ENCODE assay signal across 19 mouse cellular contexts in the genomic region with DNA sequence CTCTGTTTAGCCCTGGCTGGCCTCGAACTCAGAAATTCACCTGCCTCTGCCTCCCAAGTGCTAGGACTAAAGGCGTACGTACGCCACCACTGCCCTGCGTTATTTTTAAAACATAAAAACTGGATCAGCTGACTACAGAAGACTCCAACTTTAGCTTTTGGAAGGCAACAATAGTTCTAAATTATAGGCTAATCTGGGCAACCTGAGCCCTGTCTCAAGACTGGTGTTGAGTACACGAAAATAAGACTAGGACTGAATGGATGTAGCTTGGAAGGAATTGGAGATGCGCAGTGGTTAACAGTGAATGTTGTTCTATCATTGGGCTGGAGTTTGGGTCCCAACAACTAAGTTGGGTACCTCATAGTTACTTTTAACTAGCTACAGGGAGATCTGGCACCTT. TPM values are rescaled to one million over a fixed set of nuclear protein-coding genes. Genes with fewer than 3 reads are reported as not detected.
DNase-seq lines count a peak whose midpoint lies in the region; ATAC-seq and TF ChIP-seq lines count a peak whose summit lies in the region.
"Had no signal": no experiment of that assay in that cellular context is flagged by ENCODE, and none has a peak within 500 bp of the region (broad histone marks: within the 10 kb centered on the region; RNA-seq: fewer than 3 reads in every experiment).

No protein-coding gene starts in this region.

- DNase-seq in heart, adult 2 months: no peak
- no peak for DNase-seq in heart, adult 9 months (ENCODE audit: low spot score in 2 of 2)
- no peak for DNase-seq in MEL (ENCODE audit: low read depth, low spot score)
- DNase-seq in frontal cortex, postnatal 10 days (ENCODE audit: low spot score in 2 of 2): no peak
- DNase-seq: adrenal gland, adult 2 months; adrenal gland, postnatal 10 days; adrenal gland, postnatal 25 days; cerebellum, adult 11 months; cerebellum, adult 18-20 months; cerebellum, adult 9-10 months; cerebellum, postnatal 14 days; cerebellum, postnatal 36 days; embryo, embryonic 11 days had no signal

- H3K9me3 ChIP-seq in MEL (replicated peaks; ENCODE audit: insufficient read depth, low read length): no peaks in the 10 kb centered on the region
- H3K9me3 ChIP-seq in forebrain, embryonic 16.5 days (ENCODE audit: control insufficient read depth, low read length): no peaks in the 10 kb centered on the region
- H3K9me3 ChIP-seq: embryonic facial prominence, embryonic 13.5 days; embryonic facial prominence, embryonic 15.5 days; forebrain, embryonic 13.5 days; forebrain, embryonic 15.5 days; G1E had no signal

- no peak for TF ChIP-seq EP300 in heart, adult 2 months (IDR thresholded peaks at IDR 0.05; ENCODE audit: insufficient read depth, low read depth, low read length)
- TF ChIP-seq EP300 in MEL (IDR thresholded peaks at IDR 0.05; ENCODE audit: low read depth in 1 of 2, low read length in 2 of 2): no peak

- no peak overlapping the region for H3K4me2 ChIP-seq in forebrain, embryonic 16.5 days (ENCODE audit: low read length)
- H3K4me2 ChIP-seq: embryonic facial prominence, embryonic 13.5 days; embryonic facial prominence, embryonic 15.5 days; forebrain, embryonic 13.5 days; forebrain, embryonic 15.5 days had no signal

- TF ChIP-seq CTCF in heart, adult 2 months (IDR thresholded peaks at IDR 0.05): no peak
- TF ChIP-seq CTCF in MEL (IDR thresholded peaks at IDR 0.05 in 2 of 3, conservative IDR thresholded peaks at IDR 0.05 in 1 of 3; ENCODE audit: control insufficient read depth in 1 of 3, insufficient read depth in 1 of 3, low read depth in 2 of 3, low read length in 3 of 3, poor library complexity in 1 of 3, severe bottlenecking in 1 of 3): no peak

- TF ChIP-seq POLR2A in heart, adult 2 months (IDR thresholded peaks at IDR 0.05; ENCODE audit: insufficient read depth, low read depth, low read length): 0 out of 2 replicates have a peak, but pooled peaks have one; percentile 21
- TF ChIP-seq POLR2A in MEL (IDR thresholded peaks at IDR 0.05; ENCODE audit: control insufficient read depth in 1 of 2, insufficient read depth in 1 of 2, low read depth in 1 of 2, low read length in 2 of 2, poor library complexity in 1 of 2): no peak; a peak in 1 of 4 replicates

- H3K27me3 ChIP-seq in heart, adult 2 months (ENCODE audit: control insufficient read depth, insufficient read depth, low read length): no peaks in the 10 kb centered on the region
- H3K27me3 ChIP-seq in MEL (ENCODE audit: control insufficient read depth in 1 of 2, insufficient read depth in 2 of 2, low read length in 2 of 2): no peaks in the 10 kb centered on the region
- H3K27me3 ChIP-seq in forebrain, embryonic 16.5 days (replicated peaks; ENCODE audit: control insufficient read depth, insufficient read depth, low read length): no peaks in the 10 kb centered on the region
- H3K27me3 ChIP-seq: embryonic facial prominence, embryonic 13.5 days; embryonic facial prominence, embryonic 15.5 days; forebrain, embryonic 13.5 days; forebrain, embryonic 15.5 days had no signal

- no peak for ATAC-seq in forebrain, embryonic 16.5 days
- ATAC-seq: forebrain, embryonic 13.5 days; forebrain, embryonic 15.5 days had no signal

- H3K36me3 ChIP-seq in heart, adult 2 months (ENCODE audit: control insufficient read depth, insufficient read depth, low read length): no peaks in the 10 kb centered on the region
- no peaks in the 10 kb centered on the region for H3K36me3 ChIP-seq in MEL (ENCODE audit: control insufficient read depth in 1 of 2, insufficient read depth in 2 of 2, low read length in 2 of 2)
- H3K36me3 ChIP-seq in forebrain, embryonic 16.5 days (ENCODE audit: control insufficient read depth, insufficient read depth): peaks cover 11% of the 10 kb centered on the region

- no peak overlapping the region for H3K4me3 ChIP-seq in heart, adult 2 months
- H3K4me3 ChIP-seq in MEL (ENCODE audit: control insufficient read depth in 1 of 2, insufficient read depth in 1 of 2, low read depth in 2 of 2, low read length in 2 of 2): no peak overlapping the region
- H3K4me3 ChIP-seq in forebrain, embryonic 16.5 days (replicated peaks; ENCODE audit: low read length): no peak overlapping the region
- H3K4me3 ChIP-seq: embryonic facial prominence, embryonic 13.5 days; embryonic facial prominence, embryonic 15.5 days; forebrain, embryonic 13.5 days; forebrain, embryonic 15.5 days had no signal

- no peaks in the 10 kb centered on the region for H3K79me2 ChIP-seq in heart, adult 2 months (replicated peaks; ENCODE audit: control insufficient read depth, insufficient read depth, low read length)
- H3K79me2 ChIP-seq in MEL (ENCODE audit: control insufficient read depth, insufficient read depth, low read length, poor library complexity): no peaks in the 10 kb centered on the region

- WGBS in heart, adult 2 months: 81% methylated on average over 7 of the region's 7 CpGs
- 93% methylated on average over 7 of the region's 7 CpGs for WGBS in forebrain, embryonic 16.5 days

- TF ChIP-seq RAD21 in MEL (IDR thresholded peaks at IDR 0.05; ENCODE audit: low read depth, low read length): no peak

- intact Hi-C loops in heart, adult 2 months (cut with DNase I): no loop called here

- no peak overlapping the region for H3K9ac ChIP-seq in heart, adult 2 months (ENCODE audit: low read depth, low read length)
- no peak overlapping the region for H3K9ac ChIP-seq in MEL (ENCODE audit: control insufficient read depth, low read depth, low read length, poor library complexity, severe bottlenecking)
- H3K9ac ChIP-seq in forebrain, embryonic 16.5 days (replicated peaks; ENCODE audit: low read depth, low read length): no peak overlapping the region
- H3K9ac ChIP-seq: embryonic facial prominence, embryonic 13.5 days; embryonic facial prominence, embryonic 15.5 days; forebrain, embryonic 13.5 days; forebrain, embryonic 15.5 days had no signal

- H3K27ac ChIP-seq in heart, adult 2 months: no peak overlapping the region
- H3K27ac ChIP-seq in MEL (ENCODE audit: control insufficient read depth, low read depth, low read length): no peak overlapping the region
- H3K27ac ChIP-seq in forebrain, embryonic 16.5 days (ENCODE audit: low read length): no peak overlapping the region
- H3K27ac ChIP-seq: embryonic facial prominence, embryonic 13.5 days; embryonic facial prominence, embryonic 15.5 days; forebrain, embryonic 13.5 days; forebrain, embryonic 15.5 days had no signal

- no peaks in the 10 kb centered on the region for H3K4me1 ChIP-seq in heart, adult 2 months (ENCODE audit: control insufficient read depth, insufficient read depth, low read length)
- H3K4me1 ChIP-seq in MEL (ENCODE audit: control insufficient read depth in 1 of 2, insufficient read depth in 2 of 2, low read length in 2 of 2): no peaks in the 10 kb centered on the region
- no peaks in the 10 kb centered on the region; the same call in 1 of the 2 replicates for H3K4me1 ChIP-seq in forebrain, embryonic 16.5 days (replicated peaks; ENCODE audit: control insufficient read depth, insufficient read depth, low read length)
- H3K4me1 ChIP-seq: embryonic facial prominence, embryonic 15.5 days had no signal

TF ChIP-seq in MEL, 35 proteins besides CTCF, POLR2A, EP300 and RAD21:
- TF ChIP-seq ZMIZ1 (IDR thresholded peaks at IDR 0.05; ENCODE audit: low read depth, low read length) (0 out of 2 replicates have a peak, but pooled peaks have one; percentile 45), MAX (IDR thresholded peaks at IDR 0.05; ENCODE audit: low read length) (no peak), POLR2AphosphoS2 (IDR thresholded peaks at IDR 0.05; ENCODE audit: low read length) (peak; percentile 93)

RNA-seq across cellular contexts. Expression of a gene that starts 9.3 kb away (rescaled TPM):
- total RNA-seq in heart, adult 2 months (2021): 10 to 100 TPM; 10.8 to 22.5 TPM
- 2.8 and 6.9 TPM in 2 replicates for polyA plus RNA-seq in heart, adult 2 months (2012; rRNA removed)
- total RNA-seq in MEL (2012; rRNA removed): 0.62 and 1.3 TPM in 2 replicates
- 1 to 10 TPM in 1 of 2 experiments, not detected in 1; 1.3 TPM for polyA plus RNA-seq in MEL (2012; ENCODE audit: insufficient read depth in 1 of 2, insufficient read length in 2 of 2, low read depth in 1 of 2, low replicate concordance in 2 of 2, missing spikeins in 1 of 2)
- polyA plus RNA-seq in forebrain, embryonic 16.5 days (2015; fragmentation: Nextera tagmentation; extraction: Ambion mirVana): 20.1 and 23.8 TPM in 2 replicates
